Mouse (Mus musculus) myocyte (in vitro differentiated cells): ENCODE measurements around the gene Acsm3.

Experiments
- E2F4 ChIP-seq: IDR thresholded peaks from one replicate; pipeline ENCODE4 v1.6.1; 2011; ENCODE audit warnings: mild to moderate bottlenecking, control low read depth, moderate library complexity; ENCODE audit not compliant: insufficient read depth
- MAX ChIP-seq: IDR thresholded peaks from one replicate; pipeline ENCODE4 v1.6.1; 2011; ENCODE audit warnings: low read depth, mild to moderate bottlenecking, control low read depth
- MYOD1 ChIP-seq, 3 experiments: IDR thresholded peaks; one replicate each; pipeline ENCODE4 v1.6.1; 2011; ENCODE audit warnings: control low read depth in 2 of 3, low read depth in 2 of 3, mild to moderate bottlenecking in 2 of 3, moderate library complexity in 1 of 3; ENCODE audit not compliant: insufficient read length in 2 of 3, control insufficient read depth in 1 of 3
- MYOG ChIP-seq, 3 experiments: IDR thresholded peaks; one replicate each; pipeline ENCODE4 v1.6.1; 2011; ENCODE audit warnings: control low read depth in 2 of 3, low read depth in 2 of 3, mild to moderate bottlenecking in 2 of 3; ENCODE audit not compliant: insufficient read length in 2 of 3, control insufficient read depth in 1 of 3, insufficient read depth in 1 of 3
- POLR2A ChIP-seq: IDR thresholded peaks from one replicate; pipeline ENCODE4 v1.6.1; 2011; ENCODE audit warnings: low read depth, mild to moderate bottlenecking, control low read depth, moderate library complexity; ENCODE audit not compliant: insufficient read length
- REST ChIP-seq: IDR thresholded peaks from one replicate; pipeline ENCODE4 v1.6.1; 2011; ENCODE audit warnings: mild to moderate bottlenecking, control low read depth, moderate library complexity; ENCODE audit not compliant: insufficient read depth, insufficient read length
- SRF ChIP-seq: IDR thresholded peaks from one replicate; pipeline ENCODE4 v1.6.1; 2011; ENCODE audit warnings: low read depth; ENCODE audit not compliant: control insufficient read depth, insufficient read length
- TCF3 ChIP-seq: IDR thresholded peaks from one replicate; pipeline ENCODE4 v1.6.1; 2011; ENCODE audit warnings: low read depth, control low read depth; ENCODE audit not compliant: insufficient read length
- USF1 ChIP-seq: IDR thresholded peaks from one replicate; pipeline ENCODE4 v1.6.1; 2011; ENCODE audit warnings: low read depth, mild to moderate bottlenecking, control low read depth, moderate library complexity

DNA sequence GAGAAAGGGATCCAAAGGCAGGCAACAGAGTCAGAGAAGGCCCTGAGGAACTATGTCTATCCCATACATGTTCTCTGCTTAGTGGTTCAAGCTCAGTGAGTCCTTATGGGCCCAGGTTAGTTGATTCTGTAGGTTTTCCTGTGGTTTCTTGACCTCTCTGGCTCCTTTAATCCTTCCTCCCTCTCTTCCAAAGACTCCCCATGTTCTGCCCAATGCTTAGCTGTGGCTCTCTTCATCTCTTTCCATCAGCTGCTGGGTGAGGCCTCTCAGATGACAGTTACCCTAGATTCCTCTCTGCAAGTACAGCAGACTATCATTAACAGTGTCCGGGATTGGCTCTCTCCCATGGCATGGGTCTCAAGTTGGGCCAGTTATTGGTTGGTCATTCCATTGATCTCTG, 74.6 kb downstream of the Acsm3 start:
- TF ChIP-seq REST (no peak), MAX (no peak), TCF3 (no peak), E2F4 (no peak), SRF (no peak), POLR2A (no peak), MYOD1 (IDR thresholded peaks at IDR 0.05; ENCODE audit: control insufficient read depth in 1 of 3, insufficient read length in 2 of 3, low read depth in 2 of 3) (no peak), USF1 (no peak), MYOG (IDR thresholded peaks at IDR 0.05; ENCODE audit: control insufficient read depth in 1 of 3, insufficient read depth in 1 of 3, insufficient read length in 2 of 3, low read depth in 2 of 3) (no peak)
